ENCODE assay signal across 10 mouse cellular contexts in genomic region chr2:104750611-104751010, GRCm38 (mm10). TPM values are rescaled to one million over a fixed set of nuclear protein-coding genes. Genes with fewer than 3 reads are reported as not detected.
DNase-seq lines count a peak whose midpoint lies in the region; ATAC-seq lines count a peak whose summit lies in the region.
"Had no signal": no experiment of that assay in that cellular context is flagged by ENCODE, and none has a peak within 500 bp of the region (broad histone marks: within the 10 kb centered on the region; RNA-seq: fewer than 3 reads in every experiment).

No protein-coding gene starts in this region.

- peaks cover 7% of the 10 kb centered on the region; the same call in 1 of the 2 replicates for H3K36me3 ChIP-seq in midbrain, embryonic 14.5 days (ENCODE audit: control insufficient read depth, insufficient read depth, low read length)
- H3K36me3 ChIP-seq in midbrain, embryonic 11.5 days (ENCODE audit: control insufficient read depth, insufficient read depth, low read length): no peaks in the 10 kb centered on the region

- no peak for ATAC-seq in midbrain, embryonic 14.5 days (ENCODE audit: low FRiP score, low TSS enrichment)
- ATAC-seq in midbrain, embryonic 11.5 days (ENCODE audit: low FRiP score): no peak
- ATAC-seq in megakaryocyte-erythroid progenitor cell, adult 5-6 weeks (replicated peaks; ENCODE audit: low FRiP score, low TSS enrichment, poor library complexity, severe bottlenecking): peak; percentile 79

- no peaks in the 10 kb centered on the region for H3K9me3 ChIP-seq in midbrain, embryonic 14.5 days (ENCODE audit: control insufficient read depth, low read length)
- no peaks in the 10 kb centered on the region for H3K9me3 ChIP-seq in midbrain, embryonic 11.5 days (ENCODE audit: control insufficient read depth, low read length)
- H3K9me3 ChIP-seq: limb, embryonic 13.5 days had no signal

- no peak overlapping the region for H3K27ac ChIP-seq in midbrain, embryonic 14.5 days (replicated peaks; ENCODE audit: low read depth, low read length)
- no peak overlapping the region for H3K27ac ChIP-seq in midbrain, embryonic 11.5 days (ENCODE audit: low read depth, low read length)
- H3K27ac ChIP-seq: limb, embryonic 13.5 days had no signal

- H3K4me1 ChIP-seq in midbrain, embryonic 14.5 days (ENCODE audit: control insufficient read depth, insufficient read depth, low read length): no peaks in the 10 kb centered on the region
- no peaks in the 10 kb centered on the region for H3K4me1 ChIP-seq in midbrain, embryonic 11.5 days (ENCODE audit: control insufficient read depth, insufficient read depth, low read length)
- H3K4me1 ChIP-seq: limb, embryonic 13.5 days had no signal

- no peak overlapping the region for H3K4me2 ChIP-seq in midbrain, embryonic 14.5 days (ENCODE audit: low read length)
- H3K4me2 ChIP-seq in midbrain, embryonic 11.5 days: no peak overlapping the region
- H3K4me2 ChIP-seq: limb, embryonic 13.5 days had no signal

- DNase-seq in embryo, embryonic 10 days (ENCODE audit: low spot score): peak; percentile 56
- no peak for DNase-seq in embryo, embryonic 9.5 days (ENCODE audit: extremely low spot score)
- peak; percentile 49 for DNase-seq in midbrain, embryonic 14.5 days
- DNase-seq in midbrain, embryonic 11.5 days (ENCODE audit: low spot score, missing footprints): no peak
- DNase-seq in embryo, embryonic 10.5 days (ENCODE audit: low spot score): peak; percentile 49
- no peak for DNase-seq in testis, postnatal 10 days (ENCODE audit: low spot score)
- DNase-seq in yolk sac, embryonic 10.5 days (ENCODE audit: low spot score): no peak

- H3K27me3 ChIP-seq in midbrain, embryonic 14.5 days (ENCODE audit: control insufficient read depth, insufficient read depth, low read length): no peaks in the 10 kb centered on the region
- H3K27me3 ChIP-seq in midbrain, embryonic 11.5 days (ENCODE audit: control insufficient read depth, insufficient read depth, low read length): no peaks in the 10 kb centered on the region
- H3K27me3 ChIP-seq: limb, embryonic 13.5 days had no signal

- no peak overlapping the region for H3K9ac ChIP-seq in midbrain, embryonic 14.5 days (replicated peaks; ENCODE audit: low read length)
- H3K9ac ChIP-seq in midbrain, embryonic 11.5 days (ENCODE audit: low read length): no peak overlapping the region
- H3K9ac ChIP-seq: limb, embryonic 13.5 days had no signal

- WGBS in midbrain, embryonic 14.5 days: 61% methylated on average over 3 of the region's 3 CpGs
- WGBS in midbrain, embryonic 11.5 days: 58% methylated on average over 3 of the region's 3 CpGs

- H3K4me3 ChIP-seq in midbrain, embryonic 14.5 days (replicated peaks; ENCODE audit: low read depth, low read length): no peak overlapping the region
- no peak overlapping the region for H3K4me3 ChIP-seq in midbrain, embryonic 11.5 days (ENCODE audit: low read depth, low read length)
- H3K4me3 ChIP-seq: limb, embryonic 13.5 days had no signal

RNA-seq across cellular contexts. Expression of gene Depdc7, which starts 7.9 kb away (rescaled TPM):
- 1.1 and 1.2 TPM in 2 replicates for polyA plus RNA-seq in midbrain, embryonic 14.5 days (2014; fragmentation: Nextera tagmentation; extraction: Ambion mirVana)
- 4.0 and 5.5 TPM in 2 replicates for polyA plus RNA-seq in midbrain, embryonic 11.5 days (2014; fragmentation: Nextera tagmentation; extraction: Ambion mirVana)
- total RNA-seq in megakaryocyte-erythroid progenitor cell, adult 5-6 weeks (2014; fragmentation: Nextera tagmentation): not detected in 2 replicates
- 0.84 TPM in 1 of 2 replicates, not detected in the other for total RNA-seq in megakaryocyte-erythroid progenitor cell, adult 5-6 weeks (2017)

RNA-seq across cellular contexts. Expression of gene Pin1rt1, which starts 34.4 kb away (rescaled TPM):
- polyA plus RNA-seq in midbrain, embryonic 14.5 days (2014; fragmentation: Nextera tagmentation; extraction: Ambion mirVana): not detected in 2 replicates
- polyA plus RNA-seq in midbrain, embryonic 11.5 days (2014; fragmentation: Nextera tagmentation; extraction: Ambion mirVana): not detected in 2 replicates
- not detected in 2 replicates for total RNA-seq in megakaryocyte-erythroid progenitor cell, adult 5-6 weeks (2014; fragmentation: Nextera tagmentation)
- total RNA-seq in megakaryocyte-erythroid progenitor cell, adult 5-6 weeks (2017): not detected in 2 replicates
- polyA plus RNA-seq: frontal cortex, adult 2 months had no signal

RNA-seq across cellular contexts. Expression of gene Tcp11l1, which starts 38.6 kb away (rescaled TPM):
- 66.1 and 80.2 TPM in 2 replicates for polyA plus RNA-seq in midbrain, embryonic 14.5 days (2014; fragmentation: Nextera tagmentation; extraction: Ambion mirVana)
- 58.4 and 72.3 TPM in 2 replicates for polyA plus RNA-seq in midbrain, embryonic 11.5 days (2014; fragmentation: Nextera tagmentation; extraction: Ambion mirVana)
- total RNA-seq in megakaryocyte-erythroid progenitor cell, adult 5-6 weeks (2014; fragmentation: Nextera tagmentation): 2.3 and 3.0 TPM in 2 replicates
- 0.99 and 2.7 TPM in 2 replicates for total RNA-seq in megakaryocyte-erythroid progenitor cell, adult 5-6 weeks (2017)

Comparison
In these comparisons a context has a peak if more than half of its experiments do, and no peak if none do; other contexts are left out.
1. DNase-seq: peak in embryo, embryonic 10 days (single experiment), midbrain, embryonic 14.5 days (single experiment) and embryo, embryonic 10.5 days (single experiment); none in embryo, embryonic 9.5 days (single experiment), midbrain, embryonic 11.5 days (single experiment), testis, postnatal 10 days (single experiment) and yolk sac, embryonic 10.5 days (single experiment).